Mouse (Mus musculus) C2C12 (cell line): ENCODE results near the gene Gmpr.

Experiments used
- CTCF ChIP-seq: IDR thresholded peaks from one replicate; pipeline ENCODE4 v1.5.1; 2011; ENCODE audit not compliant: control insufficient read depth, insufficient read depth, insufficient read length
- MYOD1 ChIP-seq: IDR thresholded peaks from one replicate; pipeline ENCODE4 v1.6.1; 2011; ENCODE audit warnings: low read depth; ENCODE audit not compliant: control insufficient read depth, insufficient read length

DNA sequence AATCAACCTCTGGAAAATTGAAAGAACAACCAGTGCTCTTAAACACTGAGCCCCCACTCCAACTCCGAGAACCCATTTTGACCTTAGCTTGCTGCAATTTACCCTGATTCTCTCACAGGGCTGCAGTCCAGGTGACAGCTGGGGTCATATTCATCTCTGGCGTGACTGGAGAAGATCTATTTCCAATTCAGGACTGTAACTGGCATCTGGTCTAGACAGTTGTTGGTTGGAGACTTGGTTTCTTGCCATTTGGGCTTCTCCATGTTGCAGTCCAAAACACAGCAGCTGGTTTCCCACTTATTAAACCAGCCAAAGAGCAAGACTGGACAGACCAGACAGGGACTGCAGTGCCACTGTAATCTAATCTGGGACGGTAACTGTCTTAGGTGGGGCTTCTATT, 47.1 kb upstream of the Gmpr start:
- no peak for TF ChIP-seq CTCF
- TF ChIP-seq MYOD1, result no peak
